Mouse (Mus musculus) cerebellum, postnatal 4 days (tissue): Measurements from ENCODE around the gene Snrnp27.

Experiments
- DNase-seq, 2 experiments: peaks; one replicate each; pipeline ENCODE4 v3.0.0; 2022; ENCODE audit warnings: low spot score in 2 of 2, mixed read lengths in 1 of 2

Snrnp27 gene

GRCm38 (mm10) chr6:86665076-86665475 lies 19.2 kb downstream of the Snrnp27 start:
- DNase-seq: no peak

GRCm38 (mm10) chr6:86660161-86660877 lies 24.0 kb downstream of the Snrnp27 start:
- DNase-seq: no peak

- no peak for DNase-seq
Measured at GRCm38 (mm10) chr6:86658501-86658900, 25.8 kb downstream of the Snrnp27 start.

GRCm38 (mm10) chr6:86654270-86654916 lies 29.9 kb downstream of the Snrnp27 start:
- DNase-seq: no peak

GRCm38 (mm10) chr6:86653026-86653425 lies 31.3 kb downstream of the Snrnp27 start:
- DNase-seq: no peak

GRCm38 (mm10) chr6:86646143-86646542 lies 38.2 kb downstream of the Snrnp27 start:
- no peak for DNase-seq

GRCm38 (mm10) chr6:86645551-86645950 lies 38.8 kb downstream of the Snrnp27 start:
- DNase-seq: no peak

GRCm38 (mm10) chr6:86644775-86645400 lies 39.4 kb downstream of the Snrnp27 start:
- DNase-seq: no peak

- no peak for DNase-seq
Measured at GRCm38 (mm10) chr6:86641716-86642115, 42.6 kb downstream of the Snrnp27 start.

GRCm38 (mm10) chr6:86640776-86641175 lies 43.5 kb downstream of the Snrnp27 start:
- no peak for DNase-seq

GRCm38 (mm10) chr6:86640161-86640560 lies 44.2 kb downstream of the Snrnp27 start:
- DNase-seq: no peak

- DNase-seq: no peak
Measured at GRCm38 (mm10) chr6:86639180-86640160, 44.9 kb downstream of the Snrnp27 start.

GRCm38 (mm10) chr6:86638434-86638833 lies 45.9 kb downstream of the Snrnp27 start:
- DNase-seq: no peak

GRCm38 (mm10) chr6:86637860-86638259 lies 46.5 kb downstream of the Snrnp27 start:
- DNase-seq: no peak

GRCm38 (mm10) chr6:86637171-86637835 lies 47.0 kb downstream of the Snrnp27 start:
- DNase-seq: no peak

- DNase-seq: no peak
Measured at GRCm38 (mm10) chr6:86636495-86636894, 47.8 kb downstream of the Snrnp27 start.

GRCm38 (mm10) chr6:86630141-86630540 lies 54.2 kb downstream of the Snrnp27 start:
- no peak for DNase-seq

GRCm38 (mm10) chr6:86627946-86628345 lies 56.4 kb downstream of the Snrnp27 start, which contains the start of gene Asprv1:
TSS of gene Asprv1 (plus strand) at chr6:86628164.
- no peak for DNase-seq
